Mouse (Mus musculus) CH12.LX (cell line): ENCODE measurements around the gene Hspb9. TPM values are rescaled to one million over a fixed set of nuclear protein-coding genes. Genes with fewer than 3 reads are reported as not detected.

ENCODE experiments used
- DNase-seq: peaks from one replicate; pipeline ENCODE4 v3.0.0-alpha.2; 2013; ENCODE audit errors: extremely low read depth
- H3K27ac ChIP-seq: 2 replicates; pipeline ENCODE4 v1.5.1; 2012; ENCODE audit warnings: low read depth, mild to moderate bottlenecking, control low read depth, moderate library complexity; ENCODE audit not compliant: insufficient read depth
- H3K27me3 ChIP-seq: replicated peaks from 2 replicates; pipeline ENCODE3; 2012; ENCODE audit warnings: inconsistent platforms
- H3K36me3 ChIP-seq, 2 experiments: replicated peaks in 1 of 2; 2 replicates each; pipeline versions ENCODE3 to v1.6.1; 2012; ENCODE audit warnings: inconsistent platforms in 1 of 2, low read length in 1 of 2, mild to moderate bottlenecking in 1 of 2, mixed read lengths in 1 of 2, moderate library complexity in 1 of 2; ENCODE audit not compliant: control insufficient read depth in 1 of 2, insufficient read depth in 1 of 2
- H3K4me1 ChIP-seq, 2 experiments: 2 replicates each; pipeline ENCODE4 v1.6.1; 2012; ENCODE audit warnings: inconsistent platforms in 1 of 2, moderate library complexity in 1 of 2; ENCODE audit not compliant: insufficient read depth in 2 of 2, control insufficient read depth in 1 of 2
- H3K4me2 ChIP-seq: 2 replicates; pipeline ENCODE4 v1.6.1; 2012; ENCODE audit warnings: low read depth, mild to moderate bottlenecking, control low read depth; ENCODE audit not compliant: poor library complexity, insufficient read depth, severe bottlenecking
- H3K4me3 ChIP-seq, 3 experiments: fragments of 150-350 bp in 1 of 3; sonication (generic) in 1 of 3; replicated peaks in 1 of 3; 2 replicates each; pipeline versions ENCODE3 to v1.5.1; 2011 to 2012; ENCODE audit warnings: low read depth in 2 of 3, low read length in 2 of 3, mild to moderate bottlenecking in 2 of 3, moderate library complexity in 2 of 3, control low read depth in 1 of 3, improper control_type of control experiment in 1 of 3, inconsistent platforms in 1 of 3, mixed read lengths in 1 of 3; ENCODE audit not compliant: poor library complexity in 1 of 3
- H3K79me2 ChIP-seq: replicated peaks from 2 replicates; pipeline ENCODE4 v1.6.1; 2012; ENCODE audit warnings: mild to moderate bottlenecking, moderate library complexity; ENCODE audit not compliant: control insufficient read depth, poor library complexity, insufficient read depth, severe bottlenecking; ENCODE audit errors: extremely low read depth
- H3K9ac ChIP-seq: 2 replicates; pipeline ENCODE4 v1.6.1; 2012; ENCODE audit warnings: low read depth, mild to moderate bottlenecking, control low read depth, moderate library complexity; ENCODE audit not compliant: insufficient read depth
- H3K9me3 ChIP-seq: replicated peaks from 2 replicates; pipeline ENCODE3; 2012; ENCODE audit warnings: low read length, inconsistent platforms, mixed read lengths
- CHD2 ChIP-seq: IDR thresholded peaks from 2 replicates; pipeline ENCODE4 v1.6.1; 2011; ENCODE audit warnings: low read length, improper control_type of control experiment
- CTCF ChIP-seq, 2 experiments: IDR thresholded peaks in 1 of 2; conservative IDR thresholded peaks in 1 of 2; 2 replicates each; pipeline ENCODE4 v1.5.1; 2011 to 2012; ENCODE audit warnings: low read depth in 2 of 2, low read length in 2 of 2, improper control_type of control experiment in 1 of 2, inconsistent platforms in 1 of 2, mild to moderate bottlenecking in 1 of 2, moderate library complexity in 1 of 2
- EP300 ChIP-seq: IDR thresholded peaks from 2 replicates; pipeline ENCODE4 v1.6.1; 2011; ENCODE audit warnings: low read length, improper control_type of control experiment
- ETS1 ChIP-seq: conservative IDR thresholded peaks from 2 replicates; pipeline ENCODE4 v1.6.1; 2012; ENCODE audit warnings: low read depth, mild to moderate bottlenecking, inconsistent platforms, low read length, improper control_type of control experiment, moderate library complexity
- GABPA ChIP-seq: IDR thresholded peaks from 2 replicates; pipeline ENCODE4 v1.6.1; 2012; ENCODE audit warnings: low read depth, low read length, improper control_type of control experiment, inconsistent platforms; ENCODE audit not compliant: insufficient replicate concordance
- HCFC1 ChIP-seq: IDR thresholded peaks from 2 replicates; pipeline ENCODE4 v1.6.1; 2012; ENCODE audit warnings: low read depth, mild to moderate bottlenecking, inconsistent platforms, low read length, improper control_type of control experiment
- IRF4 ChIP-seq: IDR thresholded peaks from 2 replicates; pipeline ENCODE4 v1.6.1; 2014; ENCODE audit warnings: low read depth, mild to moderate bottlenecking, inconsistent platforms, low read length, improper control_type of control experiment
- JUN ChIP-seq: IDR thresholded peaks from 2 replicates; pipeline ENCODE4 v1.6.1; 2011; ENCODE audit warnings: low read depth, mild to moderate bottlenecking, low read length, improper control_type of control experiment, moderate library complexity; ENCODE audit not compliant: insufficient read depth
- JUND ChIP-seq: conservative IDR thresholded peaks from 2 replicates; pipeline ENCODE4 v1.6.1; 2011; ENCODE audit warnings: low read depth, low read length, improper control_type of control experiment
- KAT2A ChIP-seq: IDR thresholded peaks from 2 replicates; pipeline ENCODE4 v1.6.1; 2012; ENCODE audit warnings: low read length, improper control_type of control experiment, inconsistent platforms; ENCODE audit not compliant: insufficient replicate concordance
- MAFK ChIP-seq: IDR thresholded peaks from 2 replicates; pipeline ENCODE4 v1.6.1; 2011; ENCODE audit warnings: low read length, improper control_type of control experiment; ENCODE audit not compliant: insufficient replicate concordance
- NELFE ChIP-seq: IDR thresholded peaks from 2 replicates; pipeline ENCODE4 v1.6.1; 2011; ENCODE audit warnings: low read depth, low read length, improper control_type of control experiment
- POLR2A ChIP-seq: IDR thresholded peaks from 2 replicates; pipeline ENCODE4 v1.6.1; 2011; ENCODE audit warnings: low read depth, mild to moderate bottlenecking, improper control_type of control experiment, low read length
- POLR2AphosphoS2 ChIP-seq: IDR thresholded peaks from 2 replicates; pipeline ENCODE4 v1.6.1; 2011; ENCODE audit warnings: low read depth, low read length, improper control_type of control experiment
- RAD21 ChIP-seq: IDR thresholded peaks from 2 replicates; pipeline ENCODE4 v1.6.1; 2011; ENCODE audit warnings: low read depth, mild to moderate bottlenecking, low read length, improper control_type of control experiment, moderate library complexity
- SIN3A ChIP-seq: IDR thresholded peaks from 2 replicates; pipeline ENCODE4 v1.6.1; 2012; ENCODE audit warnings: low read length, improper control_type of control experiment, inconsistent platforms
- TBP ChIP-seq: conservative IDR thresholded peaks from 2 replicates; pipeline ENCODE4 v1.6.1; 2011; ENCODE audit warnings: low read depth, low read length, improper control_type of control experiment
- UBTF ChIP-seq: IDR thresholded peaks from 2 replicates; pipeline ENCODE4 v1.6.1; 2012; ENCODE audit warnings: low read depth, mild to moderate bottlenecking, inconsistent platforms, low read length, improper control_type of control experiment, moderate library complexity
- USF1 ChIP-seq: IDR thresholded peaks from 2 replicates; pipeline ENCODE4 v1.6.1; 2014; ENCODE audit warnings: low read depth, mild to moderate bottlenecking, inconsistent platforms, low read length, improper control_type of control experiment
- USF2 ChIP-seq: conservative IDR thresholded peaks from 2 replicates; pipeline ENCODE4 v1.6.1; 2011; ENCODE audit warnings: low read depth, low read length, improper control_type of control experiment
- ZNF384 ChIP-seq: IDR thresholded peaks from 2 replicates; pipeline ENCODE4 v1.6.1; 2012; ENCODE audit warnings: low read depth, low read length, improper control_type of control experiment, inconsistent platforms
- dilution Hi-C: fragments of 300-500 bp; cut with MboI; formaldehyde crosslinking; loops from 2 replicates; pipeline ENCODE4 v1.14.3; 2020; ENCODE audit warnings: low sequenced_read_pairs; ENCODE audit not compliant: extremely low pct_unique_long_range_greater_than_20kb, extremely low pct_ligation_motif_present
- in situ Hi-C: fragments of 300-500 bp; cut with MboI; formaldehyde crosslinking; loops from 3 replicates; pipeline ENCODE4 v1.14.3; 2019; ENCODE audit warnings: low sequenced_read_pairs, low pct_ligation_motif_present, low pct_unique_long_range_greater_than_20kb, mixed read lengths
- polyA plus RNA-seq: library from polyadenylated mRNA; unstranded; fragments of >175 nt; gene quantifications from 2 replicates; pipeline ENCODE4 v1.2.1, GENCODE M21; 2012; ENCODE audit warnings: low read depth; ENCODE audit not compliant: insufficient read length
- total RNA-seq, 2 experiments: library from RNA; depleted of rRNA; stranded (reverse); fragments of 300-350 nt in 1 of 2; fragments of >200 nt in 1 of 2; gene quantifications; 2 replicates each; pipeline ENCODE4 v1.2.3; 2012 to 2014

Hspb9 gene
- total and polyA plus RNA-seq, 3 experiments = 0.54 TPM; not detected in 2

GRCm38 (mm10) chr11:100703851-100704531 lies 9.7 kb upstream of the Hspb9 start, which contains the start of gene Dhx58:
TSS of gene Dhx58 (minus strand) at chr11:100704271.
- H3K4me1 ChIP-seq = peaks cover 22 to 65% of the 10 kb centered on the region in 2 experiments
- peak within 1 kb of the TSS; percentile 58 for H3K27ac ChIP-seq
- H3K79me2 ChIP-seq = no peaks in the 10 kb centered on the region
- no peaks in the 10 kb centered on the region for H3K9me3 ChIP-seq
- in situ Hi-C loops = no loop called here
- peak; percentile 100 for TF ChIP-seq ZNF384
- TF ChIP-seq CHD2 = peak; percentile 60
- TF ChIP-seq USF2 = no peak
- peak; percentile 89 for TF ChIP-seq IRF4
- peak; percentile 34; the same call in 1 of the 2 replicates for TF ChIP-seq JUN
- peak; percentile 56; the same call in 1 of the 2 replicates for TF ChIP-seq UBTF
- TF ChIP-seq ETS1 = peak; percentile 34; the same call in 1 of the 2 replicates
- no peak for TF ChIP-seq USF1
- TF ChIP-seq POLR2A = peak; percentile 44; the same call in 1 of the 2 replicates
- TF ChIP-seq TBP = 0 out of 2 replicates have a peak, but pooled peaks have one; percentile 38
- no peak for TF ChIP-seq SIN3A
- TF ChIP-seq CTCF (conservative IDR thresholded peaks at IDR 0.05 in 1 of 2, IDR thresholded peaks at IDR 0.05 in 1 of 2; ENCODE audit: low read depth in 2 of 2, low read length in 2 of 2) = no peak
- no peak for TF ChIP-seq EP300
- no peak for TF ChIP-seq HCFC1
- TF ChIP-seq MAFK = no peak
- TF ChIP-seq RAD21 = no peak
- TF ChIP-seq GABPA = no peak
- TF ChIP-seq KAT2A = no peak
- TF ChIP-seq JUND = 0 out of 2 replicates have a peak, but pooled peaks have one; percentile 7
- no peak for TF ChIP-seq NELFE
- TF ChIP-seq POLR2AphosphoS2 = peak; percentile 72; the same call in 1 of the 2 replicates
- TF ChIP-seq, all 38 proteins: peak for 10
- Histone ChIP-seq H3K4me3 (peak within 1 kb of the TSS; percentile 41 to 56 (median 50)), H3K36me3 (peaks cover 41 to 68% of the 10 kb centered on the region in 2 experiments), H3K9ac (peak within 1 kb of the TSS; percentile 59), H3K27me3 (no peaks in the 10 kb centered on the region), H3K4me2 (peak within 1 kb of the TSS; percentile 86)
- peak; percentile 86 for DNase-seq
- dilution Hi-C loops = no loop called here
